Mouse (Mus musculus) cerebellum, adult 8-10 months (tissue): ENCODE results near the gene Spc24.

Source experiments
- DNase-seq: peaks from one replicate; pipeline ENCODE4 v3.0.0; 2022

Gene Spc24

GRCm38 (mm10) chr9:21747238-21747774 is 12.8 kb downstream of the Spc24 start:
- DNase-seq, result no peak

DNA sequence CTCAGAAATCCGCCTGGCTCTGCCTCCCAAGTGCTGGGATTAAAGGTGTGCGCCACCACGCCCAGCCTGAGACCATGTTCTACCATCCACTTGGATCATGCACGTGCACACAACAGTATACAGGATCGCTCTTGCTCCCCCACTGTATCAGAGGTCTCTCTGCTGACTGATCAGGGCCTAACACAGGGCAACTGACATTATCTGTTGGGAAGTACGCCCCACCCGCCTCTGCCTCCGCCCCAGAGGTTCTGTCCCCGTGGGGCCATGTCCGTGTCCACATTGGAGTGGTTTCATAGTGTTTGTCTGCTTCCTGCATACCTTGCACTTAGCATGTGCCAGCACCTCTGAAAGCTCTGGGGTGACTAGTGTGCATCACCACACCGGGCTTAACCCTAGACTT is 18.6 kb downstream of the Spc24 start:
- no peak for DNase-seq

DNA sequence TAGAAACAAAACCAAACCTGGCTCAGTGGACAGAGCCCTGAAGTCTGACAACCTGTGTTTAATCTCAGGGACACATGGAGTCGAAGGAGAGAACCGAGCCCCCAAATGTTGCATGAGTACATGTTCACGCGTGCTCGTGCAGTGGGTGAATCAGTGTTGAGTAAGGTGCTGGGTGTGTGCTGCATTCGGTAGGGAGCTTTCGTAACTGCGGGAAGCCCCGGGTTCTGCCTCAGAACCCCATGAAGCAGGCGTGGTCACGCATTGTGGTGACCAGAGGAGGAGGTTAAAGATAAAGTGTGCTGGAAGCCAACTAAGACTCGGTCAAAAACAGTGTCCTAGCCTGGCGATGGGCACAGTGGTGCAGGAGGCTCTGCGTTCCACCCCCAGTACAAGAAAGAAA is 19.7 kb downstream of the Spc24 start:
- no peak for DNase-seq

DNA sequence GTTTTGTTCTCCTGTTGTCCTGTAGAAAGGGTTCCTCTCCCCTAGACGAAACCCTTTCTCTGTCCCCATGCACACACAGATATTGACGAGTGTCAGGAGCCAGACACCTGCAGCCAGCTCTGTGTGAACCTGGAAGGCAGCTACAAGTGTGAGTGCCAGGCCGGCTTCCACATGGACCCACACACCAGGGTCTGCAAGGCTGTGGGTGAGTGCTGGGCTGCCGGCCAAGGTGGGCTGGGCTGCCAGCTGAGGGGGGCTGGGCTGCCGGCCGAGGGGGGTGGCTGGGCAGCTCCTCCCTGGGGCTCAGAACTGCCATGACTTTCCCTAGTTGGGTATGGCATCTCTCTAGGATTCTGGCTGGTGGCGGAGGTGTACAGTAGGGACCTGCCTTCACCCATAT is 21.3 kb downstream of the Spc24 start:
- no peak for DNase-seq

DNA sequence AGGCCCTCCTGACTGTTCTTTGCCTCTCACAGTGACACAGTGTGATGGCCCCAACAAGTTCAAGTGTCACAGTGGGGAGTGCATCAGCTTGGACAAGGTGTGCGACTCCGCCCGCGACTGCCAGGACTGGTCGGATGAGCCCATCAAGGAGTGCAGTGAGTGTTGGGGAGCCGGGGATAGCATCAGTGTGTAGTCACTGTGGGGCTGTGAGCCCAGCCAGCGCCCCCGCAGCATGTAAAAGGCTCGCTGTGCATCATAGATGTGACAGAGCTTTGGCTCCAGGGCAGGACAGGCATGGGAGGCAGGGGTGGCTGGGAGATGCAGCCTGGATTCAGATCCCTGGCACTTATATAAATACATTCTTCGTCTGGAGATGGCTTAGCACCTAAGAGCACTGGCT is 22.9 kb downstream of the Spc24 start:
- DNase-seq, result no peak

GRCm38 (mm10) chr9:21736580-21736979 is 23.5 kb downstream of the Spc24 start:
- DNase-seq, result no peak

- no peak for DNase-seq
Observed at GRCm38 (mm10) chr9:21735126-21735525, 25.0 kb downstream of the Spc24 start.

GRCm38 (mm10) chr9:21733989-21734388 is 26.1 kb downstream of the Spc24 start:
- DNase-seq, result no peak

DNA sequence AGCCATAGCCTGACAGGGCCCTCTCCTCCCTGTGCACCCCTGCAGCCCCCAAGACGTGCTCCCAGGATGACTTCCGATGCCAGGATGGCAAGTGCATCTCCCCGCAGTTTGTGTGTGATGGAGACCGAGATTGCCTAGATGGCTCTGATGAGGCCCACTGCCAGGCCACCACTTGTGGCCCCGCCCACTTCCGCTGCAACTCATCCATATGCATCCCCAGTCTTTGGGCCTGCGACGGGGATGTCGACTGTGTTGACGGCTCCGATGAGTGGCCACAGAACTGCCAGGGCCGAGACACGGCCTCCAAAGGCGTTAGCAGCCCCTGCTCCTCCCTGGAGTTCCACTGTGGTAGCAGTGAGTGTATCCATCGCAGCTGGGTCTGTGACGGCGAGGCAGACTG is 26.7 kb downstream of the Spc24 start:
- DNase-seq, result no peak

GRCm38 (mm10) chr9:21732288-21732687 is 27.8 kb downstream of the Spc24 start:
- DNase-seq, result no peak

DNA sequence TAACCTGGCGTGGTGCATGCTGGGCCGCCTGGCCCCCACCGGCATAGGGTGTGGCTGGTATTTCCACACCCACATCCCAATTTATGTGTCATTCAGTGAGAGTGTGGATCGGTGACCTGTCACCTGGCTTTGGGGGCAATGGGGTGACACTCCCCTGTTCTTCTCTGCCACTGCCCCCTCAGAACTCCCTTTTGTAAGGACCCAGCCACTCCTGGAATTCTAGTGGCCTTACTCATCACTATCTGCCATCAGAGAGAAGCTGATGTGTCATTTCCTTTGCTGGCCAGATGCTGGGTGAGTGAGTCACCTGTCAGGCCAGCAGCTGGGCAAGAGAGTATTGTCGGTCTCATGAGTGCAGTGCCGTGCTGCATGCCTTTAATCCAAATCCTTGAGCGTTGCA is 30.8 kb downstream of the Spc24 start:
- no peak for DNase-seq

- no peak for DNase-seq
Observed at GRCm38 (mm10) chr9:21728261-21728832, 31.8 kb downstream of the Spc24 start.

- no peak for DNase-seq
Observed at GRCm38 (mm10) chr9:21726218-21726975, 33.7 kb downstream of the Spc24 start.

DNA sequence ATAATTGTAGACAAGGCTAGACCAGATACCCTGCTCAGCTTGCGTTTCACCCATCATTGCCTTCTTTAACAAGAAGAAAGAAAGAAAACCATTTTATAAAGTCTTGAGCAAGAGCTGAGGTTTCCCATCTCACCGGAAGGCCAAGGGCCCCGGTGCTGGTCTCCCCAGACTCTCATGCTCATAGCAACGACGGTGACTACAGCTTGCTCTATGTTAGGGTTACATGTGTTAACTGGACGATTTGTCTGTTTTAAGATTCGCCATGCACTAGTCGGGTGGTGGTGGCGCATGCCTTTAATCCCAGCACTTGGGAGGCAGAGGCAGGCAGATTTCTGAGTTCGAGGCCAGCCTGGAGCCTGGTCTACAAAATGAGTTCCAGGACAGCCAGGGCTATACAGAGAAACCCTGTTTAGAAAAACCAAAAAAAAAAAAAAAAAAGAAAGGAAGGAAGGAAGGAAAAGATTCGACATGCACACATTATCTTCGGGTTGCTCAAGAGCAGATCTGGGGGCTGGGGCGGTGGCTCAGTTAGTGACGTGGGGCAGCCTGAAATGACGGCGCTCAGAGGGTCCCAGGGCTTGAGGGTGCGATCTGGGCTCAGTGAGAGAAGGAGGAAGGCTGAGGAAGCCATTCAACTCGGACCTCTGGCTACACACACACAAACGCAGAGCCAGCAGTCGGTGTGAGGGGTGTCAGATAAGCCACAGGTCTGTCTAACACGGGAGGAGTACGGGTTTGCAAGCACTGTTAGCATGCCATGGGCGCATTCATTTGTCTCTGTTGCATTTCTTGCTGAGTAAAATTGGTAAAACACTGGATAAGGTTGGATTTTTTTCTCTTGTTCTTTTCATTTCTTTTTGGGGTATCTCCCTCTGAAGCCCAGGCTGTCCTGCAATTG is 34.6 kb downstream of the Spc24 start:
- no peak for DNase-seq

- DNase-seq, result peak; percentile 86
Observed at GRCm38 (mm10) chr9:21724147-21724536, 36.0 kb downstream of the Spc24 start.

DNA sequence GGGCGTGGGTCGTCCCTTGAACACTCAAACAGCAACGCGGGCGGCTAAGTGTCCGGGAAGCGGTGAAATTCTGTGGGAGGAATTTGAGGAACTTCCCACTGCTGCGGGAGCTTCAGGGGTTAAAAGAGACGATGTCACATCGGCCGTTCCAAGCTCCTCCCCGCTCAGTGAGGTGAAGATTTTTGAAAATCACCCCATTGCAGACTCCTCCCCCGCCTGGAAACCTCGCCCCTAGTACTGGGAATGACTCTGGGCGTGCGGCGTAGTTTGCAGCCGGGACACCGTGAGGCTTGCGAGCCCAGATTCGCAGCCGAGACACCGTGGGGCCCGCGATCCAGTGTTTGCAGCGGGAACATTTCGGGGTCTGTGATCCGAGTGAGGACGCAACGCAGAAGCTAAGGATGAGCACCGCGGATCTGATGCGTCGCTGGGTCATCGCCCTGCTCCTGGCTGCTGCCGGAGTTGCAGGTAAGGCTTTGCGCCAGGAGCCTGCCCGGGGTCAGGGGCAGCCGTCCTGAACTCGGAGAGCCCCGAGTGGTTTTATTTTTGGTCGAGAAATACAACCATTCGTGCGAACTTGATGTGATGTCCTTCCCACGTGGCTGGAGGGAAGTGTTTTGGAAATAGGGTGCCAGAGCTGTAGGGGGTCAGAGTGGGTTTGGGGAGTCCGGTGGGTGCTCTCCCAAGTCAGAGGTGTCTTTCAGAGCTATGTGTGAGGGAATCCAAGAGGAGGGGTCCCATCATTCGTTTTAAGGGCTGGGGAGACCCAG is 36.5 kb downstream of the Spc24 start, which contains the start of gene Ldlr:
Gene Ldlr (plus strand): TSS at position 107 of the 770 bp plus-strand sequence.
- peak; percentile 75 for DNase-seq

- no peak for DNase-seq
Observed at GRCm38 (mm10) chr9:21721036-21721435, 39.1 kb downstream of the Spc24 start.

DNA sequence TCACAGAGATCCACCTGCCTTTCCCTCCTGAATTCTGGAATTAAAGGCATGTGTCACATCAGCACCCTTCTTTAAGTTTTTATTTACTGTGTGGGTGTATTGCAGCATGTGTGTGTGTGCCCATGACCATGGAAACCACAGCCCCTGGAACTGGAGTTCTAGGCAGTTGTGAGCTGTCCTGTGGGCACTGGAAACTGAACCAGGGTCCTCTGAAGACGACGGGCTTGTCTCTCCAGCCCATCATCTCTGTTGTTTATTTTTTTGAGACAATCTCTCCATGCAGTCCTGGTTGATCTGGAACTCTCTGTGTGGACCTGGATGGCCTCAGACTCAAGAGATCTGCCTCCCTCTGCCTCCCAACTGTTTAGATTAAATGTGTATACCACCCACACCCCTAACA is 43.1 kb downstream of the Spc24 start:
- no peak for DNase-seq

DNA sequence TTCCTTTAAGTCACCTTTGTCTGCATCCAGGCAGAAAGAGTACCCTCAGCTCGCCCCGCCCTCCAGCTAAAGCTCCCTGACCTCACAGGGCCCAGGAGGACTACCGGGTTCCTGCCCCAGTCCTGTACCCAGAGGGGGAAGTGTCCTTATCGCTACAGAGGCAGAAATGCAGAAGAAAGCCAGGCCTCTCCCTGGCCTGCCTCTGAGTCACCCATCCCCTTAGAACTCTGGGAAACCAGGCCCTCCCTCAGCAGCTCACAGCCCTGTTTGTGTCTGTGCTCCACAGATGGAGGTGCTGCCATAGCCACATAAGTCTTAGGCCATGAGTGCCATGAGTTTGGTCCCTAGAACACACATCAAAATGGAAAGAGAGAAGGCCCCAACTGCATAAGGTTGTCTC is 44.8 kb downstream of the Spc24 start:
- no peak for DNase-seq

DNA sequence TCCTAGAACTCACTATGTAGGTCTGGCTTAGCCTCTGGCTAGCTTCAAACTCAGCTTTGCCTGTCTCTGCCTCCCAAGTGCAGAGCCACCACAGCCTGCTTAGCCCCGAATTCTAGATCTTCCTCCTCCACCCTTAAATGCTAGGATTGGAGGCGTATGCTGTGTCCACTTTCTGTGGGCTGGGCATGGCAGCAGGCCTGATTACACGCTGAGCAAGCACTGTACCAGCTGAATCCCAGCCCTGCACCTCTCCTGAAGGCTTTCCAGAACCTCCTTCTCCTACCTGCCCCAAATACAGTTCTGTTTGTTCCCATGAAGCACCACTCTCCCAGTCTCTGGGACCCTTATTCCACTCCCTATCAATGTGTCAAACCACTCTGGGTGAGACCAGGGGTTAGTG is 50.8 kb downstream of the Spc24 start:
- no peak for DNase-seq

DNA sequence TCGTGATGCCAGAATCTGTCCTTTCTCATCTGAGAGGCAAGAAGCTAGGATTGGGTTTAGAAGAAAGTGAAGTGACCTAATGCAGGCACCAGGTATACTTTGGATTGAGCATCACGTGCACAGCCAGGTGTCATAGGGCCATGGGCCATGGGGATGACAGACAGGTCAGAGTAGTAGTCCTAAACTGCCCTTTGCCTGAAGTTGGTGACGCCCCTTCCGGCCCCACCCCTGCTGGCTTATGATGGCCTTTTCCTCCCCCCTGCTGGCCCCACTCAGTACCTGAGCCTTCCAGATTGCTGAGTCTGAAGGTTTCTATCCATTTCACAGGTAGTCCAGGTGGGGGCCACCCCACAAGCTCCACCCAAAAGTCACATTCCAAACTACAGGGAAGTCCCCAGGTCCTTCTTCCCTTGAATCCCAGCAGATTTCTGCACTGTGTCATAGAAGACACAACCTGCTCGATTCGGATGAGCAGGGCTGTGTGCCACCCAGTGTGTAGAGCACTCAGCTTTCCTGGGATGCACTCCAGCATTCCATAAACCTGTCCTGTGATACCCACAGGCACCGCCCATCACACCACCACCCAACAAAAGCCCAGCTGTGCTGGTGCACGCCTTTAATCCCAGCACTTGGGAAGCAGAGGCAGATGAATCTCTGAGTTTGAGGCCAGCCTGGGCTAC is 53.4 kb downstream of the Spc24 start:
- no peak for DNase-seq

- no peak for DNase-seq
Observed at GRCm38 (mm10) chr9:21706085-21706484, 54.0 kb downstream of the Spc24 start.
